Mouse (Mus musculus): ENCODE results near the gene Cox8b. TPM values are rescaled to one million over a fixed set of nuclear protein-coding genes. Genes with fewer than 3 reads are reported as not detected.

Cox8b gene
- not detected for total RNA-seq (2023)

GRCm38 (mm10) chr7:140900220-140900619, at the start of gene Cox8b:
Gene Cox8b, minus strand, starts transcription at chr7:140900446.

GRCm38 (mm10) chr7:140941222-140942051, 41.2 kb upstream of the Cox8b start, which contains the start of gene Pgghg:
Gene Pgghg, plus strand, starts transcription at chr7:140941391.

GRCm38 (mm10) chr7:140920418-140921029, 20.3 kb upstream of the Cox8b start, which contains the start of gene Nlrp6:
Gene Nlrp6, plus strand, starts transcription at chr7:140920902.

GRCm38 (mm10) chr7:140881696-140882468, 18.4 kb downstream of the Cox8b start, which contains the start of the genes Psmd13 and Sirt3:
Gene Psmd13, plus strand, starts transcription at chr7:140881968.
Gene Sirt3, minus strand, starts transcription at chr7:140882309.

GRCm38 (mm10) chr7:140857550-140858505, 42.4 kb downstream of the Cox8b start, which contains the start of gene Bet1l:
Gene Bet1l, minus strand, starts transcription at chr7:140857577.

GRCm38 (mm10) chr7:140856785-140857549, 43.3 kb downstream of the Cox8b start, which contains the start of gene Ric8a:
Gene Ric8a, plus strand, starts transcription at chr7:140856957.

GRCm38 (mm10) chr7:140855860-140856784, 44.1 kb downstream of the Cox8b start, which contains the start of gene Gm45785:
Gene Gm45785, minus strand, starts transcription at chr7:140856331.

Other genes starting within 250 kb of the Cox8b start
- under 1 TPM in 1 of 2 experiments, not detected in 1; 0.02 TPM for gene Olfr539, start 240.5 kb downstream of the Cox8b start, total RNA-seq (2023)
- gene Olfr45, start 218.5 kb downstream of the Cox8b start, total RNA-seq (2023): under 1 TPM in 1 of 2 experiments, not detected in 1; 0.04 TPM
- gene Olfr541, start 203.2 kb downstream of the Cox8b start, total RNA-seq (2023): not detected
- gene Cyp2e1, start 136.7 kb downstream of the Cox8b start, total RNA-seq (2023): not detected
- not detected for gene Syce1, start 112.6 kb downstream of the Cox8b start, total RNA-seq (2023)
- gene Zfp941, start 78.3 kb downstream of the Cox8b start, total RNA-seq (2023): not detected
- gene Urah, start 65.4 kb downstream of the Cox8b start, total RNA-seq (2023): not detected
- not detected for gene Scgb1c1, start 54.9 kb downstream of the Cox8b start, total RNA-seq (2023)
- gene Odf3, start 52.6 kb downstream of the Cox8b start, total RNA-seq (2023): not detected
- not detected for gene Gm45785, start 44.1 kb downstream of the Cox8b start, total RNA-seq (2023)
- gene Ric8a, start 43.5 kb downstream of the Cox8b start, total RNA-seq (2023): 100 to 1,000 TPM in 1 of 2 experiments, 10 to 100 TPM in 1; 87.9 to 102 TPM
- gene Bet1l, start 42.9 kb downstream of the Cox8b start, total RNA-seq (2023): 10 to 100 TPM; 22.0 to 22.9 TPM
- gene Psmd13, start 18.5 kb downstream of the Cox8b start, total RNA-seq (2023): 10 to 100 TPM; 93.4 to 95.3 TPM
- 10 to 100 TPM; 12.0 to 13.0 TPM for gene Sirt3, start 18.1 kb downstream of the Cox8b start, total RNA-seq (2023)
- gene Nlrp6, start 20.5 kb upstream of the Cox8b start, total RNA-seq (2023): not detected
- gene Pgghg, start 40.9 kb upstream of the Cox8b start, total RNA-seq (2023): 10 to 100 TPM; 28.1 to 34.5 TPM
- gene Ifitm5, start 49.8 kb upstream of the Cox8b start, total RNA-seq (2023): 1 to 10 TPM; 1.3 to 2.7 TPM
- not detected for gene Gm45717, start 55.5 kb upstream of the Cox8b start, total RNA-seq (2023)
- gene Ifitm2, start 55.5 kb upstream of the Cox8b start, total RNA-seq (2023): 100 to 1,000 TPM; 421 to 568 TPM
- 100 to 1,000 TPM; 245 to 419 TPM for gene Ifitm1, start 66.8 kb upstream of the Cox8b start, total RNA-seq (2023)
- gene Ifitm3, start 110.3 kb upstream of the Cox8b start, total RNA-seq (2023): 100 to 1,000 TPM; 508 to 583 TPM
- 1,000 to 10,000 TPM in 1 of 2 experiments, 100 to 1,000 TPM in 1; 867 to 1,003 TPM for gene Ifitm6, start 117.5 kb upstream of the Cox8b start, total RNA-seq (2023)
- not detected for gene Gm17387, start 128.7 kb upstream of the Cox8b start, total RNA-seq (2023)
- gene B4galnt4, start 160.7 kb upstream of the Cox8b start, total RNA-seq (2023): 1 to 10 TPM in 1 of 2 experiments, under 1 TPM in 1; 0.73 to 1.3 TPM
- gene Pkp3, start 177.8 kb upstream of the Cox8b start, total RNA-seq (2023): 1 to 10 TPM; 3.7 to 4.0 TPM
- gene Sigirr, start 200.1 kb upstream of the Cox8b start, total RNA-seq (2023): 1 to 10 TPM; 5.3 to 6.2 TPM
- not detected for gene Ano9, start 217.4 kb upstream of the Cox8b start, total RNA-seq (2023)
- gene Ptdss2, start 221.9 kb upstream of the Cox8b start, total RNA-seq (2023): 10 to 100 TPM; 20.7 to 23.3 TPM